Mouse (Mus musculus): ENCODE measurements at regions not wholly inside any gene's neighbourhood (a gene's known extent, or its start where the extent isn't known, plus 50 kb on each side); places are given as distances from the start of the nearest gene placed in this dataset.

- peak; percentile 6 for DNase-seq
Measured at GRCm38 (mm10) chr13:29136231-29136630, 182.7 kb upstream of the Sox4 start.

- no peak for DNase-seq
Measured at GRCm38 (mm10) chr13:29127499-29127898, 174.0 kb upstream of the Sox4 start.

- no peak for DNase-seq
Measured at GRCm38 (mm10) chr13:29123477-29123876, 170.0 kb upstream of the Sox4 start.

- DNase-seq: peak; percentile 70
Measured at GRCm38 (mm10) chr13:29121121-29121520, 167.6 kb upstream of the Sox4 start.

GRCm38 (mm10) chr13:29119357-29119756, 165.8 kb upstream of the Sox4 start:
- peak; percentile 86 for DNase-seq

- peak; percentile 13 for DNase-seq
Measured at GRCm38 (mm10) chr13:29114998-29115495, 161.5 kb upstream of the Sox4 start.

- peak; percentile 94 for DNase-seq
Measured at GRCm38 (mm10) chr13:29110127-29110526, 156.6 kb upstream of the Sox4 start.

- DNase-seq: no peak
Measured at GRCm38 (mm10) chr13:29109064-29109856, 155.7 kb upstream of the Sox4 start.

GRCm38 (mm10) chr13:29108214-29108613, 154.7 kb upstream of the Sox4 start:
- DNase-seq: no peak

- no peak for DNase-seq
Measured at GRCm38 (mm10) chr13:29092166-29092565, 138.7 kb upstream of the Sox4 start.

GRCm38 (mm10) chr13:29086854-29087253, 133.3 kb upstream of the Sox4 start:
- no peak for DNase-seq

GRCm38 (mm10) chr13:29081064-29081463, 127.6 kb upstream of the Sox4 start:
- no peak for DNase-seq

- no peak for DNase-seq
Measured at GRCm38 (mm10) chr13:29079841-29080240, 126.3 kb upstream of the Sox4 start.

- no peak for DNase-seq
Measured at GRCm38 (mm10) chr13:29073630-29074029, 120.1 kb upstream of the Sox4 start.

GRCm38 (mm10) chr13:29063924-29064323, 110.4 kb upstream of the Sox4 start:
- DNase-seq: peak; percentile 53

- DNase-seq: peak; percentile 92
Measured at GRCm38 (mm10) chr13:29058685-29059084, 105.2 kb upstream of the Sox4 start.

- DNase-seq: no peak
Measured at GRCm38 (mm10) chr13:29049730-29050129, 96.2 kb upstream of the Sox4 start.

GRCm38 (mm10) chr13:29048990-29049576, 95.6 kb upstream of the Sox4 start:
- DNase-seq: no peak

- no peak for DNase-seq
Measured at GRCm38 (mm10) chr13:29044655-29045054, 91.1 kb upstream of the Sox4 start.

- DNase-seq: peak; percentile 12
Measured at GRCm38 (mm10) chr13:29040331-29040730, 86.8 kb upstream of the Sox4 start.

GRCm38 (mm10) chr13:29034904-29035303, 81.4 kb upstream of the Sox4 start:
- DNase-seq: no peak

GRCm38 (mm10) chr13:29034444-29034843, 80.9 kb upstream of the Sox4 start:
- peak; percentile 73 for DNase-seq

- no peak for DNase-seq
Measured at GRCm38 (mm10) chr13:29027146-29027545, 73.6 kb upstream of the Sox4 start.

GRCm38 (mm10) chr13:29023486-29023885, 70.0 kb upstream of the Sox4 start:
- DNase-seq: no peak
